Mouse (Mus musculus) urinary bladder, adult 18-20 months (tissue): ENCODE measurements around the gene Gm5150.
A peak's percentile ranks its signal among the peaks of the same experiment; 100 is the strongest.
"Not testable (repeated sequence)": the region's sequence is repeated elsewhere in the genome, so short reads cannot be mapped to it uniquely, and the experiment has no call there.

Source experiments
- DNase-seq, 2 experiments: peaks; one replicate each; pipeline ENCODE4 v3.0.0; 2022; ENCODE audit warnings: low spot score in 2 of 2, mixed read lengths in 2 of 2

The Gm5150 gene

DNA sequence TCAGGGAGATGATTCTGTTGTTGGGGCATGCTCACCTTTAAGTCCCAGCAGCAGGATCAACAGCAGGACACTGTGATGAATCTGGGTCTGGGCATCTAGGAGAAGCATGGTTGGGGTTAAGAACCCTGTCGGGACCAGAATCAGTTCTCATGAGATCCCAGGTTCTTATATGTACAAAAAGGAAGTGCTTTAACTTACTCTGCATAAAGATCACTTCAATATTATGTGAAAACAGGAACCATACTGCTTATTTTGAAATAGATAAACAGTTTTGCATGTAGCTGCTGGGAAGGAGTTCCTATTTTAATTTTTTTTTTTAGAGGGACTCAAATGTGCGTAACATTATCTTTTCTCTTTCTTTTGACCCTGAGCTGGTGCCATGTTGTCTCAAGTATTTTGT lies at the start of gene Gm5150:
Gm5150 (minus strand) TSS at position 223 of the 400 bp plus-strand sequence.
- DNase-seq = no peak

DNA sequence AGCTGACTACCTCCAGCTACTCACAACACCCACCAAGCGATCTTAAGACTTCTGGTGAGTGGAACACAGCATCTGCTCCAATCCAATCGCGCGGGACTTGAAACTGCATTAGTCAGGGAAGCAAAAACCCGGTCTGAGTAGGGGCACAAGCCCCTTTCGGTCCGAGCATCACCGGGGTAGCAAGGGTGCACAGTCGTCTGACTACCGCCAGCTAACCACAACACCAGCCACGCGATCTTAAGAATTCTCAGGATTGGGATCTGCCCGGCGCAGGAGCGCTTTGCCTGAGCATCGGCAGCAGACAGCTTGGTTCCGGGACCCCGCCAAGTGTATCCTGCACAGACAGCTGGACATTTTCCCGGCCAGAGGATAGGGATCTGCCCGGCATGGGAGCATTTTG lies 45.5 kb upstream of the Gm5150 start:
- DNase-seq = not testable (repeated sequence)

DNA sequence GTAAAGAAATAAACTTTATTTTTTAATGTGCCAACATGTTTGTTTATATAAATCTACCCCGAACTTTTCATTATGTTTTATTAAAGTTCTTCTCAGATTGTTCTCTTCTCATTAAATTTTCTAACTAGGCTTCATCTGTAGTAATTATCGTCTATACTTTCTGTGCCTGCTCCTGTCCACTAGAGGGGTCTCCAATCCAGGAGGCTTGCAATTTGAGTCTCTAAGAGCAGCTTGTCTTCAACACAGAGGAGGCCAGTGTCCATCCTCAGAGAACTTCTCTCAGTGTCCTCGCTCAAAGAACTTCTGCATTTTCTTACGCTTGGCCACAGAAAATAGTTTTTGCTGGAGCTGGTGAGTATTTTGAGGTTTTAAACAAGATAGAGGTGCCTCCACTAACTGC lies 41.1 kb upstream of the Gm5150 start:
- no peak for DNase-seq

DNA sequence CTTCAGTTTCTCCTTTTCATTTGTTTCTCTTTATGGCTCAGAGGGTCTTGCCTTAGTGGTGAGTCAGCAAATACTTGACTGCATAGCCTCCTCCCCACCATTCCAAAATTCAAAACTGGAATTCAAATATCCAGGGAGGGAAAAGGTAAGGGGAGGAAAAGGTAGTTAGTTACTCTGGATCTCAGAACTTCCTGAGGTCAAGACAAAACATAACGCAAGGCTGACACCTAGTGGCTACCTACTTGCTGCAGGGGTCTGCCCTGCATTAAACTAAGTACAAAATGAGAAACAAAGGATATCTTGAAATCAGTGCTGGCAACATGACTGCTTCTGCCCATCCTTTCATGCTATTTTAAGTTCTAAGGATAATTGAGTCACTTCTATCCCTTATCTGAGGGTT lies 37.1 kb upstream of the Gm5150 start:
- peak in 1 of 2 experiments; percentile 30 for DNase-seq

DNA sequence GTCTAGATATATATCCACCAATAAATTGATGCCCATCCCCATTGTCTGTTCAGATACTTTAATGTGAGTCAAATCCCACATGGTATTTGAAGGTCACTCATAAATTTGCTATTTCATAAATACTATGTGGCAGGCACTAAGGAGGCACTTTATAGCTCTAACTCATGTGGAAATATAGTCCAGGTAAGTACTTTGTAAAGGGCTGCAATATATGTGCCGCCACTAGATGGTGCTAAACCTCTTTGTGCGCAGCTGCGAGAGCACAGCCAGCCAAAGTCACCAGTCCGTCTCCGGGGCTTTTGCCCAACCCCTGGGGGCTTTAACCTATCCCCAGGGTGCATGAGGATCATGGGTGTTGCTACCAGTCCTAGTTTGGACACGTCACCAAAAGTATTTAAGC lies 18.8 kb upstream of the Gm5150 start:
- DNase-seq = peak in 1 of 2 experiments; percentile 19

DNA sequence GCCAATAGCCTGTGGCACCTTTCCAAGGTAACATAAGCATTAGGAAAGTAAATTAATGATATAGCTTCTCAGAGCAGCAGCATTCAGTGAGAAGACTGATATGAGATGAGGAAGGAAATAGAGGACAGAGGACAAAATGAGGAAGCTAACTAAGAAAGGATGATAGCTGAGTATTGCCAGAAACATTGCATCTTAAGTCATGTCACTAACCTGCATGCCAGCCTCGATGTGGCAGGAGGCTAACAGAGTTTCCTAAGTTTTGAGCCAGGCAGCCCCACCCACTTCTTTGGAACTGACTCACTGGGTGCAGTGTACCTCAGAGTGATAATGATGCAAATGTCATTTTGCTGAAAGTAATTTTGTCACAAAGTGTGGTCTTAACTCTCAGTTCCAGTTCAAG lies 16.0 kb upstream of the Gm5150 start:
- DNase-seq = no peak

DNA sequence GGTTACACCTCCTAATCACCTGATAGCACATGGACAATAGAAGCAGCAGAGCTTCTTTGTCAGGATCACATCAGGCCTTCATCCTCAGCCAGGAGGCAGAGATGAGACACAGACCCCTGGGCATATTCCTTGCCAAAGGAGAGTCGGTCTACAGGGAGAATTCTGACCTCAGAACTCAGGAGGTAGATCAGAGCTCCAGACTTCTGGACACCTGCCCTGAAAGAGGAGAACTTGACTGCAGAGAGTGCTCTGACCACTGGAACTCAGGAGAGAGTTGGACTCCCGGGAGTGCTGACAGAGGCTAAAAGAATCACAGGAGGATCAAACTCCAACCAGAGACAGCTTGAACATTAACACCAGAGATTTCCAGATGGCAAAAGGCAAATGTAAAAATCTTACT lies 8.2 kb upstream of the Gm5150 start:
- DNase-seq = not testable (repeated sequence)

DNA sequence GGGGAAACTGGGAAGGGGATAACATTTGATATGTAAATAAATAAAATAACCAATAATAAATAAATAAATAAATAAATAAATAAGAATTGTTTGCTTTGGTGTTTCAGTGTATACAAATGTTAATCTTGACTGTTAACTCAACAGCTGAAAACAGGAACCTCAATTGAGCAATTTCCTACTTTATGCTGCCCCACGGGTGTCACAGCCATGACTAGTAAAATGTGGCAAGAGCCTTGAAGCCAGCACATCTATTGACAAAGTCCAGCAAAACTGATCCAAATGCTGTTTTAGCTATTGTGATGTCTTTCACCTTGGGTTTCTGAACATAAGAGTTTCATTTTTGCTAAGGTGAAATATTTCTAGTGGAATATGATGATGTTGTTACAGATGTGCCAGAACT lies 1.6 kb upstream of the Gm5150 start:
- no peak for DNase-seq

DNA sequence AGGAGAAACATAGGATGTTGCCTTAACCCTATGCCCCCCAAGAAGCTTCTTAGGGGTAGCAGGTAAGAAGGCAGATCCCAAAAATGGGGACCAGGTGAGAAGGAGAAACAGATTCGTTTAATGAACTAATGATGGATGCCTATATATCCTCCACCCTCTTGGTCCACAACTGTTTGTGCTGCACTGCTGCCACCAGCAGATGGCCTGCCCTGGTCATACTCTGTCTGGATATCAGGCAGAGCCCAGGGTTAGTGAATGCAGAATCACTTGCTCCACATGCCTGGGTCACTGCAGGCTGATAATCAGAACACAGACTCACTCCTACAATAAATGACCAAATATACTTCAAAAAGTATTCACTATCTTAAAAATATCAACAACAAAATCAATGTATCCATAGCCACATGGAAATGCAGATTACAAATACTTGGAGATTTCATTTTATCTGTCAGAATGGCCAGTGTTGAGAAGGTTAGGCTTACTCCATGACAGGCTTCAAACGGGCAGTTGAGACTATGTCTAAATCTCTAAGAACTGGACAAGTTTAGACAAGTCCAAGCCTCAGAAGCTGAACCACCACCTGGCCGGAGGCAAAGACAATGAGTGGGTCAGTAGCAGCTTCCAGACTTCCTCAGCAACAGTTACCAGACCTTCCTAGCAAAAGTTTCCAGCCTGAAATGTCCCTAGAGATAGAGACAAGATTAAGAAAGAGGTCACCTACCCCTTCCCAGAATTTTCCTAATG lies 2.2 kb downstream of the Gm5150 start:
- no peak for DNase-seq

DNA sequence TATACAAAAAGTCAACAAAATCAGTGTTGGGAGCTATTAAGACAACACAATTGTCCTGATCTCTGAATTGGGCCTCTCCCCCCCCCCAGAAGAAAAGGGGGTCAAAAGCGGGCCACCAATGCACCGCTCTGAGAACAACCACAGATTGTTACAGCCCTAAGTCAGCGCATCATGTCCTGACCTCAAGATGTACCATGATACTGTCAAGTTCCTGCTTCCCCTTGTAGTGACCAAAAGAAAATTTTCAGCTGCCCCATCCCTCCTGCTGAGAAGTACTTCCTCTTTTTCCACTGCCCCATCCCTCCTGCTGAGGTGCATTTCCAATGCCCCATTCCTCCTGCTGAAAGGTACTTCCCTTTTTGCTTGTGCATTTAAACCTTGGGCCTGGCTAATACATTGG lies 6.8 kb downstream of the Gm5150 start:
- DNase-seq = not testable (repeated sequence)

DNA sequence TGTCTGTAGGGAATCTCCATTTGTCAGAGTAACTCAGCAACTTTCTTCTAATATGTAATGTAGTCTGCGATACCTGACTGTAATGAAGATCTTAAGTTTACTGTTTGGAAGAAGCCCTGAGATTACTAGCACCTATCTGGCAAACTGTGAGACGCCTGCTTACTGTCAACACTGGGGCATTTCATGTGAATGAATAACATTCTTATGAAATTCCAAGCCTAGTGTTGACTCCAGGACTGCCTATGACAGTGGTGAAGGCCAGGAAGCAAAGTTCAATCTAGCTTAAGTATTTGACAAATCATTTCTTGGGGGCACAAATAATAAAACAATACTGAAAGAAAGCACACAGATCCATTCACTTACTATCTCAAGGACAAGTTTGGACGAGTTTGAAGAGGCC lies 24.0 kb downstream of the Gm5150 start:
- no peak for DNase-seq

DNA sequence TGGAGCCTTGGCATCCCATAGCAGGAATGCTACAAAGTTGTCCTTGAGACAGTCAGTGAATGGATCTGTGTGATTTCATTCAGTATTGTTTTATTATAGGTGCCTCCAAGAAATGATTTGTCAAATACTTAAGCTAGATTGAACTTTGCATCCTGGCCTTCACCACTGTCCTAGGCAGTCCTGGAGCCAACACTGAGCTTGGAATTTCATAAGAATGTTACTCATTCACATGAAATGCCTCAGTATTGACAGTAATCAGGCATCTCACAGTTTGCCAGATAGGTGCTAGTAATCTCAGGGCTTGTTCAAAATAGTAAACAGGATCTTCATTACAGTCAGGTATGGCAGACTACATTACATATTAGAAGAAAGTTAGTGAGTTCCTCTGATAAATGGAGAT lies 49.3 kb downstream of the Gm5150 start:
- DNase-seq = no peak
